Mouse (Mus musculus) embryo, embryonic 11.5 days (tissue): Measurements from ENCODE around the gene Irf2.

Experiments used
- DNase-seq: peaks from one replicate; pipeline ENCODE4 v3.0.0-alpha.2; 2012; ENCODE audit warnings: low read depth, low spot score

Gene Irf2

GRCm38 (mm10) chr8:46739003-46739949 lies at the start of gene Irf2:
Gene Irf2 (plus strand): TSS chr8:46739732.
- DNase-seq: peak; percentile 83

- DNase-seq: no peak
Measured at GRCm38 (mm10) chr8:46690111-46690510, 49.4 kb upstream of the Irf2 start.

GRCm38 (mm10) chr8:46690581-46690980 lies 49.0 kb upstream of the Irf2 start:
- DNase-seq: no peak

- DNase-seq: no peak
Measured at GRCm38 (mm10) chr8:46691360-46691759, 48.2 kb upstream of the Irf2 start.

DNA sequence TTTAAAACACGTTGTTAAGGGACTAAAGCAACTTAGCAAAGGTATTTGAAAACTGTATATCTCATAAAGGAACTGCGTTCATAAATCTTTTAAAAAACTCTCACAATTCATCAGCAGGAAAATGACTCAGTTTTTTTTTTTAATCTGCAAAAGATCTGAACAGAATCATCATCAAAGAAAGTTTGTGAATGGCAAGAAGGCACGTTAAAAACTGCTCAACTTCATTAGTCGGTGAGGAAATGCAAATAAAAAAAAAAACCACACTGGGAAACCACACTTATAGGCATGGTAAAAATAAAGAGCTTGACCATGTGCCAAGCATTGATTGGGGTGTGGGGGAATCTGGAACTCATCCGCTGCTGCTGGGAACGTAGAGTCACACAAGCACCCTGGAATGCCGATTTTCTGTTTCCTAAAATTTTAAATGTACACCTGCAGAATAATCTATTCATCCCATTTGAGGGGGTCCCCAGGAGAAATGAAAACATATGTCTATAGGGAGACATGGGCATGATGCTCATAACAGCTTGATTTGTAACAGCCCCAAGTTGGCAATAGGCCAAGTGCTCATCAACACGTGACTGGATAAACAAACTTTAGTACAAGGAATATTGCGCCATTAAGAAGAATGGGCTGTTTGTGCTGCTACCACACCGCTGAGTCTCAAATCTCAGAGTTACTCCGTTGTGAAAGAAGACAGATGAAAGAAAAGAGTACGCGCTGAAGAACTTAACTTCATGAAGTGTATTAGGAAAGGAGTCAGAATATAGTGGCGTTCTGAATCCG lies 43.1 kb upstream of the Irf2 start:
- no peak for DNase-seq

GRCm38 (mm10) chr8:46697566-46697965 lies 42.0 kb upstream of the Irf2 start:
- no peak for DNase-seq

DNA sequence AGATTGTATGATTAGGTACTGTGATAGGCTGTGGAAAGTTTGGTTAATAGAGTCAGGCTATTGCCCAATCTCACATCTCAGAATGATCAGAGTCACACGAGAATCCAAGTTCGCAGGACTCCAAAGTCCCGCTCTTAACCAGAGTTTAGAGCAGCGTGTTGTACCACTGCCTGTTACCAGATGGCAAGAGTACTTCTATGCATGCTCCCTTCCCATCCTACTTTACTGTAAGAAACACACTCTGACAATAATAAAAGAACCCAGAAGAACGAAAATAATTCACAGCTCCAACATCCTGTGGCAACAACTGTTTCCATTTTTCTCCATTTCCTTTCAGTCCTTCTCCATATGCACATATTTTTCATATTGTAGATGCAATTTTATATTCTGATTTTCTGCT lies 41.4 kb upstream of the Irf2 start:
- no peak for DNase-seq

GRCm38 (mm10) chr8:46705145-46705544 lies 34.4 kb upstream of the Irf2 start:
- DNase-seq: no peak

DNA sequence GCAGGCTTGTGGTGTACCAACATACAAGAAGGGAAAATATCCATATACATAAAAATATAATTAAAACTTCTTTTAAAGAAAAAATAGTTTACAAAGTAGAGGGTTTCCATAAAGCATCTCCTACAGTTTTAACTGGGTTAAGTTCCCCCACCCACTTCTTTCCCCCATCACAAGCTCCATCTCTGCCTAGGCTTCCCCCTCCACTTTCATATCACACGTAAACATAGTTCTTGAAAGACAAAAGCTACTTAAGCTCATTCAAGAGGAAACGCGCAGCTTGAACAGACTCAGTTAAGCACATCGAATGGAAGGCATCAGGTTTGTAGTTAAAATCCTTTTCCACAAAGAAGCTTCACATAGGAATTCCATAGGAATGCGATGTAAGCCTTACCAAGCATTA lies 32.8 kb upstream of the Irf2 start:
- no peak for DNase-seq

- DNase-seq: no peak
Measured at GRCm38 (mm10) chr8:46709302-46709701, 30.2 kb upstream of the Irf2 start.

GRCm38 (mm10) chr8:46710289-46710688 lies 29.2 kb upstream of the Irf2 start:
- DNase-seq: no peak

- DNase-seq: no peak
Measured at GRCm38 (mm10) chr8:46711496-46711895, 28.0 kb upstream of the Irf2 start.

DNA sequence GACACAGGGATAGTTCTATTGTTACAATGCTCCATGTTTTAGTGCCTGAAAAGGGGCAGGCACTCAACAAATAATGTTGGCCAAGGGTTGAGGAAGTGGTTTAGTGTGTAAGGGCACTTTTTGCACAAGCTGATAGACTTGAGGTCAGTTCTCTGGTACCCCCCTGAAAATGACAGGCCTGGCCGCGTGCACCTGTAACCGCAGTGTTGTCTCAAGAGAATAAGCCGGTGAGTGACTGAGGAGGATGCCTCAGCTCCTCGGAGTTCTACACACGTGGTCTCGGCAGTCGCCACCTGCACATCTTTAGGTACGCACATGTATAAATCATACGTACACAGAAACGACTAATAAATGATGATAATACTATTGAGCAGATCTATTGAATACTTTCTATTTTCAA lies 26.4 kb upstream of the Irf2 start:
- no peak for DNase-seq

DNA sequence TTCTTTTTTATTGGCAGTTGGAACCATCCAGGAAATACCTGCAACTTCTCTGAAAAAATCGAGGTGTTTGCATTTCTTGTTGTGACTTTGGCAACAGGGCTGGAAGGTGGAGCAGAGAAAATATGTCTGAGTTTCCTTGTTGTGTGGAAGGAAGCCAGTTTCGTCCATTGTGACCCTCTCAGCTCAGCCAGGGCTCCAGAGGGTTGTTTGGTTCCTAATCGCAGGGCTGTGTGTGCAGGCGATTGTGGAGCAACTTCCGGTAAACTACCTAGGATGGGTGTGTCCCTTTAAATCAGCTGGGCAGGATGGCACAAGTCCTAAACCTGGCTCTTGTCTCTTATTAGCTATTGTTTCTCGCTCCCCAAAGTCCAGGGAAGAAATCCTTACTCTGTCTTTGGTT lies 25.7 kb upstream of the Irf2 start:
- no peak for DNase-seq

DNA sequence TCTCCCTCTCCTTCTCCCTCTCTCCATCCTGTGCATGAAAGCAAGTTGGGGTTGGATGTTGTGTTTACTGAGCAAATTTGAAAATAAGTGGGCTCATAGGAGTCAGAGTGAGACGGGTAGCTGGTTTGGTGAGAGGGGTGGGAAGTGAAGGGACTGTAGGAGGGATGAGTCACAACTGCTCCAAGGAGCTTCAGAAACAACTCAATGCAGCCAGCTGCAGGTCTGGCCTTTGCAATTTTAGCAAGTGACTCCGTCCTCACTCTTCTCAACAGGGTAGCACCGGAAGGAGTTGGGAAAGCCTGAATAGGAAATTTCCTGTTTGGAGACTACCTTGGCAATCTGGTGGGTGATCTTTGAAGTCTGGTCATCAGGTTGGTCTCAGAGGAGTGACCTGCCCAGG lies 25.1 kb upstream of the Irf2 start:
- no peak for DNase-seq

GRCm38 (mm10) chr8:46716477-46716876 lies 23.1 kb upstream of the Irf2 start:
- DNase-seq: no peak

GRCm38 (mm10) chr8:46717170-46717569 lies 22.4 kb upstream of the Irf2 start:
- no peak for DNase-seq

DNA sequence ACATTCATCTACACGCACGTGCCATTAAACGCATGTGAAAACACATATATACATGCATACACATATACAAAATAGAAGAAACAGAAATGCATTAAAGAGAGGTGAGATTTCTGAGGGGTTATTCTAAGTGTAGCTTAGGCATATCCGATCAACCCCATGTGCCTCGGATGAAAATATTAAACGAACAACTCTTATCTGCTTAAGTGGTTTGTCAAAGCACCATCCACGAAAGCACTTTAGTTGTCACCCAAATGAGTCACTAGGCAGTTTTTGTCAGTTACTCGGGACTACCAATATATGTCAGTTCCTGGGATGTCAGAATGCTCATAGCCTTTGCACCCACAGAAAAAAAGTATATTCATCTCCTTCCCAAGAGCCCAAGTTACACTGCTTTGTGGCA lies 21.2 kb upstream of the Irf2 start:
- DNase-seq: no peak

GRCm38 (mm10) chr8:46718747-46719146 lies 20.8 kb upstream of the Irf2 start:
- no peak for DNase-seq

DNA sequence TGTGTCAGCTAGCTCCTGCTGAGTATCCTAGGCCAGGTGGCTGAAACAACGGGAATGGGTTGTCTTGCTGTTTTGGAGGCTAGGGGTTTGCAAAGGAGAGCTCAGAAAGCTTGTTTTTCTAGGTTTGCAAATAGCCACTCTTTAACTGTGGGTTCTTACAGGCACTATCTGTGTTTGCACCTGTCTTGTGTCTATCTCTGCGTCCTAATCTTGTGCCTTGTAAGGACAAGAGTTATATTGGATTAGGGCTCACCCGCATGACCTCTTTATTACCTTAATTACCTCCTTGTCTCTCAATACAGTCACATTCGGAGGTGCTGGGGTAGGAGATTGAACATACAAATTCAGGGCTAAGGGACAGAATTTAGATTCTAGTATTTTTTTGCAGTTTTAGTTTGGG lies 18.9 kb upstream of the Irf2 start:
- no peak for DNase-seq

DNA sequence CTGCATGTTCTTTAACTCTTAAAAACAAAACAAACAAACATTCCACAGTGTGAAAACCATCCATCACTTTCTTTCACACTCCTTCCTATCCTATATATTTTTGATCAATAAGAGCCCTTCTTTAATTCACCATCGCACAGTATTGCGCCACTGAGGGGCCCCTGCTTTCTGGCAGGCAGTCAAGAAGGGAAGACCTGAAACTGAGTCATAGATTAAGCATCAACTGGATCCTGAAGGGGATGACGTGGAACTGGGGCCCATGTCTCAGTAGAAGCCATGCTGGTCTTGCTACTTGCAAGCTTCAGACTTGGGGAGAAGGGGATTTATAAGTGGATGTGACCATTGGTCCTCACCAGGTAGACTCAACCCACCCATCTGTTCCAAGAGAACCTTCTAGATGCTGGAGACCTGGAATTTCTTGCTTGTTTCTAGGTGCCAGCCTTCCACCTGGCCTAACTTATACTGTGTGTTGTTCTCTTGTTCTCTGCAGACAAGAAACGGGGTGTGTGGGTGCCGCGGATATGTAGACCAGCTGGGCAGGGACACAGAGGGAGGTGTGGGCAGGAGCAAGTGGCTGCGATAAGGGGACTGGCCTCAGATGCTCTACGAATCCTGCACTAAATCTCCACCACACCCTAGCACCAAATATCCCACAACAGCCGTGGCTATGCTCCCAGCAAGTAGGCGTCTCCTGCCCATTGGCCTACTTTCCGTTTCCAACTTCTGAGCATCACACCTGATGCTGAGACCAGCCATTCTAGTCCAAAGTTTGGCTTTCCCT lies 18.3 kb upstream of the Irf2 start:
- no peak for DNase-seq

- no peak for DNase-seq
Measured at GRCm38 (mm10) chr8:46722536-46722935, 17.0 kb upstream of the Irf2 start.
